Mouse (Mus musculus) megakaryocyte, embryonic 14.5 days (primary cell): ENCODE data around the gene Sag.

ENCODE experiments used
- FLI1 ChIP-seq: IDR thresholded peaks from 2 replicates; pipeline ENCODE4 v1.6.1; 2012; ENCODE audit warnings: low read length, inconsistent platforms, mixed read lengths
- GATA1 ChIP-seq: IDR thresholded peaks from 3 replicates; pipeline ENCODE4 v1.6.1; 2012; ENCODE audit warnings: mixed read lengths, low read length, inconsistent platforms, borderline replicate concordance

GRCm38 (mm10) chr1:87858031-87858430, 54.6 kb downstream of the Sag start:
- TF ChIP-seq GATA1, result no peak
- TF ChIP-seq FLI1, result no peak
